Mouse (Mus musculus) neural tube, embryonic 14.5 days (tissue): ENCODE results near the gene Dtx2. TPM values are rescaled to one million over a fixed set of nuclear protein-coding genes. Genes with fewer than 3 reads are reported as not detected.

ENCODE experiments used
- ATAC-seq: fragments of 200-750 bp; cut with Nextera tagmentation; 2 replicates; pipeline ENCODE4 v1.8.0; 2017; ENCODE audit warnings: low read depth, mild to moderate bottlenecking, moderate TSS enrichment, moderate library complexity
- H3K27ac ChIP-seq: fragments of 300-500 bp; sonication (generic); 2 replicates; pipeline ENCODE4 v1.5.1; 2014; ENCODE audit warnings: low read depth, mild to moderate bottlenecking, control low read depth, low read length, moderate library complexity, mixed read lengths
- H3K27me3 ChIP-seq: fragments of 300-500 bp; sonication (generic); 2 replicates; pipeline ENCODE4 v1.6.1; 2014; ENCODE audit warnings: low read length; ENCODE audit not compliant: control insufficient read depth, insufficient read depth
- H3K36me3 ChIP-seq: fragments of 300-500 bp; sonication (generic); 2 replicates; pipeline ENCODE4 v1.6.1; 2014; ENCODE audit warnings: low read length, mixed read lengths; ENCODE audit not compliant: control insufficient read depth, insufficient read depth
- H3K4me1 ChIP-seq: fragments of 300-500 bp; sonication (generic); 2 replicates; pipeline ENCODE4 v1.6.1; 2014; ENCODE audit warnings: low read length; ENCODE audit not compliant: control insufficient read depth, insufficient read depth
- H3K4me2 ChIP-seq: fragments of 300-500 bp; sonication (generic); 2 replicates; pipeline ENCODE4 v1.6.1; 2014; ENCODE audit warnings: mild to moderate bottlenecking, low read depth, low read length, control low read depth
- H3K4me3 ChIP-seq: fragments of 300-500 bp; sonication (generic); 2 replicates; pipeline ENCODE4 v1.5.1; 2014; ENCODE audit warnings: low read depth, low read length, control low read depth, mixed read lengths
- H3K9ac ChIP-seq: fragments of 300-500 bp; sonication (generic); replicated peaks from 2 replicates; pipeline ENCODE4 v1.6.1; 2014; ENCODE audit warnings: low read depth, mild to moderate bottlenecking, control low read depth, low read length, mixed read lengths
- H3K9me3 ChIP-seq: fragments of 300-500 bp; sonication (generic); 2 replicates; pipeline ENCODE4 v1.6.1; 2016; ENCODE audit warnings: low read length; ENCODE audit not compliant: control insufficient read depth
- WGBS: fragments of 180-500 bp; shearing (Covaris S2); extraction: QIAGEN DNeasy Blood & Tissue Kit; methylation state at CpG from one replicate; pipeline ENCODE4 v1.1.7; 2014; 5-methylcytosine and 5-hydroxymethylcytosine counted together
- polyA plus RNA-seq: library from polyadenylated mRNA; unstranded; fragments of >200 nt; fragmentation: Nextera tagmentation; extraction: Ambion mirVana; gene quantifications from 2 replicates; pipeline ENCODE4 v1.2.1, GENCODE M21; 2014

The Dtx2 gene
- polyA plus RNA-seq, 1 experiment from 2014 or later: 18.9 TPM

GRCm38 (mm10) chr5:136026859-136027258 is 32.3 kb downstream of the Dtx2 start:
- H3K36me3 ChIP-seq: peaks cover 30% of the 10 kb centered on the region

DNA sequence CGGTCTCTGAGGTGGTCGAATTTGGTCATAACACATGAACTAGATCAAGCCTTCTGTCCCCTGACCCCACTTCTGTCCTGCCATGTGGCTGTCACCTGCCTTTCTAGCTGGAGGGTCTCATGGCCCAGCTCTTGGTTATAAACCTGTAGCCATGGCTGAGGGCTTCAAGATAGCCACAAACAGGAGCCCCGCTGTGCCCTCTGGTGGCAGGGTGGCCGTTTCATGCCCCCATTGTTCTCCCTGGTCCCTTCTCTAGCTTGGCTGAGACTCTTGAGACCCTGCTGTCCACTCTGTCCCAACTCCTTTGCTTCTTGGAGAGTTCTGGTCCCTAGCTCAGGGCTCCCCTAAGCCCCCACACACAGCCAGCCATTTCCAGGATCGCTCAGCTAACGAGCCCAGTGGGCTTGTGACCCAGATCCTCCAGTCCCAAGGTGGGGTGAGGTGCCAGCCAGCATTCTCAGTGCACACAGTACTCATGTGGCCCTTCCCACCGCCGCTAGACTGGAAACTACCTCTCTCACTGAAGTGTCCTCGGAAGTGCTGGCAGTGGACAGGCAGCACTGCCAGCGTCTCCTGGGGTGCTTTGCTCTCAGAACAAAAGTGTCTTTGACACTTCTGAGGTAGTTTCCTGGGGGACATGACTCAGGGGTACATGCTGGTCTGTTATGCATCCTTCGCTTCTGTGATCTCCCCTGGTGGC is 33.2 kb downstream of the Dtx2 start:
- WGBS: 83% methylated on average over 11 of the region's 11 CpGs

More at GRCm38 (mm10) chr5:136026859-136027258, 32.3 kb downstream of the Dtx2 start:
- no peaks in the 10 kb centered on the region for H3K27me3 ChIP-seq
- no peak overlapping the region for H3K9ac ChIP-seq
- 83% methylated on average over 9 of the region's 9 CpGs for WGBS
- no peak for ATAC-seq
- no peak overlapping the region for H3K4me2 ChIP-seq
- H3K27ac ChIP-seq: no peak overlapping the region
- H3K9me3 ChIP-seq: no peaks in the 10 kb centered on the region
- no peak overlapping the region for H3K4me3 ChIP-seq
- no peaks in the 10 kb centered on the region for H3K4me1 ChIP-seq

GRCm38 (mm10) chr5:136034868-136035267 is 40.3 kb downstream of the Dtx2 start:
- Histone ChIP-seq H3K36me3 (peaks cover 16% of the 10 kb centered on the region), H3K9me3 (no peaks in the 10 kb centered on the region)

More for the DNA sequence above, 33.2 kb downstream of the Dtx2 start:
- Histone ChIP-seq H3K4me2 (no peak overlapping the region), H3K4me1 (no peaks in the 10 kb centered on the region), H3K27me3 (no peaks in the 10 kb centered on the region), H3K4me3 (no peak overlapping the region), H3K36me3 (peaks cover 33% of the 10 kb centered on the region), H3K9me3 (no peaks in the 10 kb centered on the region), H3K9ac (no peak overlapping the region), H3K27ac (no peak overlapping the region)
- ATAC-seq: no peak

GRCm38 (mm10) chr5:136035285-136035684 is 40.7 kb downstream of the Dtx2 start:
- H3K9ac ChIP-seq: no peak overlapping the region
- no peaks in the 10 kb centered on the region for H3K9me3 ChIP-seq
- H3K27me3 ChIP-seq: no peaks in the 10 kb centered on the region
- H3K4me2 ChIP-seq: no peak overlapping the region
- no peak overlapping the region for H3K4me3 ChIP-seq
- no peak for ATAC-seq
- no peak overlapping the region for H3K27ac ChIP-seq
- 93% methylated on average over 1 of the region's 1 CpGs for whole genome bisulfite sequencing
- H3K36me3 ChIP-seq: peaks cover 16% of the 10 kb centered on the region
- no peaks in the 10 kb centered on the region for H3K4me1 ChIP-seq

More at GRCm38 (mm10) chr5:136034868-136035267, 40.3 kb downstream of the Dtx2 start:
- no peaks in the 10 kb centered on the region for H3K4me1 ChIP-seq
- ATAC-seq: no peak
- no peak overlapping the region for H3K4me2 ChIP-seq
- 85% methylated on average over 4 of the region's 4 CpGs for WGBS
- no peak overlapping the region for H3K27ac ChIP-seq
- H3K4me3 ChIP-seq: no peak overlapping the region
- no peak overlapping the region for H3K9ac ChIP-seq
- no peaks in the 10 kb centered on the region for H3K27me3 ChIP-seq

- Histone ChIP-seq H3K27ac (no peak overlapping the region), H3K36me3 (peaks cover 5% of the 10 kb centered on the region), H3K4me1 (no peaks in the 10 kb centered on the region), H3K27me3 (no peaks in the 10 kb centered on the region), H3K4me2 (no peak overlapping the region), H3K4me3 (no peak overlapping the region), H3K9ac (no peak overlapping the region), H3K9me3 (no peaks in the 10 kb centered on the region)
- 78% methylated on average over 1 of the region's 1 CpGs for WGBS
- no peak for ATAC-seq
Observed at GRCm38 (mm10) chr5:136036667-136037066, 42.1 kb downstream of the Dtx2 start.

- Histone ChIP-seq H3K36me3 (no peaks in the 10 kb centered on the region), H3K27ac (no peak within 1 kb of the TSS), H3K4me1 (no peaks in the 10 kb centered on the region), H3K9ac (no peak within 1 kb of the TSS), H3K27me3 (no peaks in the 10 kb centered on the region), H3K4me3 (no peak within 1 kb of the TSS), H3K4me2 (no peak within 1 kb of the TSS), H3K9me3 (no peaks in the 10 kb centered on the region)
- WGBS: 87% methylated on average over 17 of the region's 17 CpGs
- ATAC-seq: no peak
Observed at GRCm38 (mm10) chr5:136038258-136039214, 43.9 kb downstream of the Dtx2 start, which contains the start of gene Upk3b. TSS of gene Upk3b (plus strand) at chr5:136038496.

DNA sequence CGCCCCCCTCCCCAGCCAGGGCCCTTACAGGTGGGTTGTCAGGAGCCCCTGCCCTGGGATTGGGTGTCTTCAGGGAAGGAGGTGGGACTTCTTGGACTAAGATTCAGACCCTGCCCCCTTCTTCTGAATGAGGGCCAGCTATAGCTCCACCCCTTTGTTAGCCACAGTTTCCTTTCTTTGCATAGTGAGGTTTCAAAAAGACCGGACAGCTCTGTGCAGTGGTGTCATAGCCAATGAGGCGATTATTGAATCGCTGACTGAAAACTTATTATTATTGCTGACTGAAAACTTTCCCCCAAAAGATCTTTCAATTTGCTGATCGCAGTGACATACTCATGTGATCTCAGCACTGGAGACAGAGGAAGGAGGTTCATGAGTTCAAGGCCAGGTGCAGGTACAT is 45.6 kb downstream of the Dtx2 start:
- Histone ChIP-seq H3K4me2 (no peak overlapping the region), H3K4me3 (no peak overlapping the region), H3K9me3 (no peaks in the 10 kb centered on the region), H3K27me3 (no peaks in the 10 kb centered on the region), H3K36me3 (no peaks in the 10 kb centered on the region), H3K9ac (no peak overlapping the region), H3K4me1 (no peaks in the 10 kb centered on the region), H3K27ac (no peak overlapping the region)
- WGBS: 49% methylated on average over 5 of the region's 5 CpGs
- ATAC-seq: no peak

DNA sequence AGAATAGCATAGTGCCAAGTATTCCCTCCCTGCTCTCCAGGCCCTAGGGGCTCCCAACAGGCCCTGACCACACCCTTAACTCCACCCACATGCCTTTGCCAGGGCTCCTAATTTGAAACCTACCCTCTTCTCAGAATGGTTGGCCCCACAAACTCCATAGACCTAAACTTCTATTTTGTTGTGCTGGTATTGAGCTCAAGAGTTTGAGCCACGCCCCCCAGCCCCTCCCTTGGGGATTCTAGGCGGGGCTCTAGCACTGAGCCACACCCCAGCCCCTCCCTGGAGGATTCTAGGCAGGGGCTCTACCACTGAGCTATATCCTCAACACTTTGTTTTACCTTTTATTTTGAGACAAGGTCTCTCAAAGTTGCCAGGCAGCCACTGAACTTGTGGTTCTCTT is 46.7 kb downstream of the Dtx2 start:
- Histone ChIP-seq H3K27me3 (no peaks in the 10 kb centered on the region), H3K4me1 (no peaks in the 10 kb centered on the region), H3K36me3 (no peaks in the 10 kb centered on the region), H3K9ac (no peak overlapping the region), H3K9me3 (no peaks in the 10 kb centered on the region), H3K4me3 (no peak overlapping the region), H3K4me2 (no peak overlapping the region), H3K27ac (no peak overlapping the region)
- no peak for ATAC-seq
- WGBS: 42% methylated on average over 2 of the region's 2 CpGs

DNA sequence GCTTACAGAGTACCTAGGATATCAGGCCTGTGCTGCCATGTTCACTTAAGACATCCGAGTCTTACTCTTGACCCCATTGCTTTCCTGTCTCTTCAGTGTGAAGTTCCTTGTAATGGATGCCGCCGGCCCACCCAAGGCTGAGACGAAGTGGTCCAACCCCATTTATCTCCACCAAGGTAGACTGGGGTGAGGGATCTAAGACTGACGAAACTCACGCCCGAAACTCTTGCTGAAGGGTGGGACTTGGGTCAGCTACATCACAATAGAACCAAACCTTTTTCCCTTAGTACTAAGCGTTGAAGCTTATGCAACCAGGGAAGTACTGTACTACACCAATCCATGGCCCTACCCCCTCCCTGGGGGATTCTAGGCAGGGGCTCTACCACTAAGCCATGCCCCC is 47.1 kb downstream of the Dtx2 start:
- Histone ChIP-seq H3K9ac (no peak overlapping the region), H3K4me3 (no peak overlapping the region), H3K4me2 (no peak overlapping the region), H3K27me3 (no peaks in the 10 kb centered on the region), H3K36me3 (no peaks in the 10 kb centered on the region), H3K27ac (no peak overlapping the region), H3K9me3 (no peaks in the 10 kb centered on the region), H3K4me1 (no peaks in the 10 kb centered on the region)
- ATAC-seq: no peak
- 95% methylated on average over 8 of the region's 8 CpGs for WGBS
